Mouse (Mus musculus): ENCODE measurements around the gene Cnot11.

DNA sequence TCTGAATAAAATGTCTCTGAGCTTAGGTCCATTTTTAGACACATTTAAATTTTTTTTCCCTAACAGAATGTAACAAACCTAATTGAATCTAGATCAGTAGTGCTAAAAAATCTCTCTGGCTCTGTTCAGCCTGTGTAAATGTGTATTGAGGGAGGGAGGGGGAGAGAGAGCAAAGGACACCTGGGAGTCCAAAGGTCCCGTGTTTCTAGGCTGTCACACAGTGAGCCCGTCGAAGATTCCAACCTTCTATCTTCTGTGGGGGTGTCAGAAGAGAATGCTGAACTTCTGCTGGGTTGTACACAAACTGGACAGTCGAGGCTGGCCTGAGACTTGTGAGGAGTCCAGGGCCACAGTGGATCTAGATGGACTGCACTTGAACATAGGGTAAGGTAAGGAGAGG is 57.3 kb downstream of the Cnot11 start:
- TF ChIP-seq CTCF (IDR thresholded peaks at IDR 0.05; ENCODE audit: low read depth, low read length), result no peak
- TF ChIP-seq TAL1 (conservative IDR thresholded peaks at IDR 0.05; ENCODE audit: low read depth, low read length), result no peak
- no peak for TF ChIP-seq POLR2AphosphoS5 (IDR thresholded peaks at IDR 0.05; ENCODE audit: insufficient replicate concordance, low read depth, low read length)
- no peak for TF ChIP-seq GATA2 (IDR thresholded peaks at IDR 0.05; ENCODE audit: borderline replicate concordance, low read depth, low read length)

All from G1E (cell line).